Mouse (Mus musculus) telencephalon, adult 2 months (tissue): Measurements from ENCODE around the gene Atox1.
A peak's percentile ranks its signal among the peaks of the same experiment; 100 is the strongest.

Experiments
- DNase-seq: peaks from one replicate; pipeline ENCODE4 v3.0.0-alpha.2; 2011; ENCODE audit warnings: low read depth, low spot score

The Atox1 gene

GRCm38 (mm10) chr11:55461019-55461645 lies at the start of gene Atox1:
Atox1 (minus strand) TSS chr11:55461239.
- peak; percentile 96 for DNase-seq

GRCm38 (mm10) chr11:55505485-55505884 lies 44.4 kb upstream of the Atox1 start:
- no peak for DNase-seq

- no peak for DNase-seq
These were observed 41.8 kb upstream of the Atox1 start for GRCm38 (mm10) chr11:55502886-55503285.

GRCm38 (mm10) chr11:55501955-55502531 lies 41.0 kb upstream of the Atox1 start:
- DNase-seq = no peak

GRCm38 (mm10) chr11:55497885-55498284 lies 36.8 kb upstream of the Atox1 start:
- DNase-seq = peak; percentile 21

GRCm38 (mm10) chr11:55496158-55496557 lies 35.1 kb upstream of the Atox1 start:
- DNase-seq = no peak

- DNase-seq = no peak
These were observed 24.4 kb upstream of the Atox1 start for GRCm38 (mm10) chr11:55485443-55485842.

GRCm38 (mm10) chr11:55473219-55473618 lies 12.2 kb upstream of the Atox1 start:
- DNase-seq = no peak

GRCm38 (mm10) chr11:55471467-55471866 lies 10.4 kb upstream of the Atox1 start:
- no peak for DNase-seq

GRCm38 (mm10) chr11:55470761-55471160 lies 9.7 kb upstream of the Atox1 start:
- no peak for DNase-seq

- DNase-seq = no peak
These were observed 9.1 kb upstream of the Atox1 start for GRCm38 (mm10) chr11:55469923-55470691.

GRCm38 (mm10) chr11:55469048-55469843 lies 8.2 kb upstream of the Atox1 start, which contains the start of gene G3bp1:
G3bp1 (plus strand) TSS chr11:55469685.
- peak; percentile 100 for DNase-seq

GRCm38 (mm10) chr11:55468611-55469047 lies 7.6 kb upstream of the Atox1 start:
- DNase-seq = no peak

GRCm38 (mm10) chr11:55468012-55468411 lies 7.0 kb upstream of the Atox1 start:
- no peak for DNase-seq

- DNase-seq = no peak
These were observed 4.1 kb upstream of the Atox1 start for GRCm38 (mm10) chr11:55465177-55465576.

GRCm38 (mm10) chr11:55464707-55465106 lies 3.7 kb upstream of the Atox1 start:
- DNase-seq = no peak

- DNase-seq = no peak
These were observed 1.1 kb upstream of the Atox1 start for GRCm38 (mm10) chr11:55462149-55462548.

- DNase-seq = no peak
These were observed 450 bp downstream of the Atox1 start for GRCm38 (mm10) chr11:55460559-55461018.

GRCm38 (mm10) chr11:55459850-55460558 lies 1.0 kb downstream of the Atox1 start:
- DNase-seq = no peak

GRCm38 (mm10) chr11:55458501-55458900 lies 2.5 kb downstream of the Atox1 start:
- DNase-seq = no peak

- DNase-seq = no peak
These were observed 5.9 kb downstream of the Atox1 start for GRCm38 (mm10) chr11:55455166-55455565.
